Mouse (Mus musculus) inflammation-experienced regulatory T-cells, adult 6 months (primary cell): ENCODE measurements around the gene Ppp1r3c. TPM values are rescaled to one million over a fixed set of nuclear protein-coding genes. Genes with fewer than 3 reads are reported as not detected.
"Not testable (repeated sequence)": the region's sequence is repeated elsewhere in the genome, so short reads cannot be mapped to it uniquely, and the experiment has no call there.

Source experiments
- ATAC-seq: one replicate; pipeline ENCODE4 v1.8.0; 2017
- polyA plus RNA-seq, 3 experiments: library from polyadenylated mRNA; unstranded; fragments of 100-300 nt; shearing (Covaris generic); gene quantifications; one replicate each; pipeline ENCODE4 v1.2.1; 2017

Gene Ppp1r3c
- not detected for polyA plus RNA-seq

DNA sequence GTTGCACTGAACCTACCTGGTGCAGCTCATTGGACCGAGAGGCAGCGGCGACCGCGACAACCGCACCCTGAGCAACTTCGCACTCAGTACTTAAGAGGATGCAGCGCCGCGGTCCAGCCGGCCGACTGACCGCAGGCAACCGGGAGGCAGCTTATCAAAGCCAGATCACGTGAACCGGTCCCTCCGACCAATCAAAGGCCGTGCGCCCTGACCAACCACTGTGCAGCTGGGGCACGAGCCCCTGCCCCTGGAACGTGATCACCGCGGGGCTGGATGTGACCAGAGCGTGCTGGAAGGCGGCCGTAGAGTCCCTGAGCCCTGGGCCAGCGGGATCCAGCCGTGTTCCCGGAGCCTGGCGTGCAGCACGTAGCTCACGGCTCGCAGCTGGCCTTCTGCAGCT lies at the start of gene Ppp1r3c:
TSS of gene Ppp1r3c (minus strand) at position 117 of the 400 bp plus-strand sequence.
- no peak for ATAC-seq

DNA sequence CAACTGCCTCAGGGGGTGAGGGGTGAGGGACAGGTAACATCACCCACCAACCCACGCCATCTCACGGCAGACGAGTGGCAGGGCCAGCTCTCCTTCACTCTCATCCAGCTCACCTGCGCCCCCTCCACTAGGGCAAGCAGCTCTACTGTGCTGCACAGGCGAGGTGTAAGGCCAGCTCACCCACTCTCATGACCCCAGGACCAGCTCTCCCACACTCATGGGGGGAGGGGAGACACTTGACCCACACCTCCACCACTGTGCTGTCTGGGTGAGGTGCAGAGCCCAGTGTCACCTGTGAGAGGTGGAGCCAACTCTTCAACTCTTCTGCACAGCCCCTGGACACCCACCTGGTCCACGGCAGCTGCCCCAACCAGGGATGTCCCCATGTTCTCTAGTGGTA lies 46.7 kb upstream of the Ppp1r3c start:
- no peak for ATAC-seq

DNA sequence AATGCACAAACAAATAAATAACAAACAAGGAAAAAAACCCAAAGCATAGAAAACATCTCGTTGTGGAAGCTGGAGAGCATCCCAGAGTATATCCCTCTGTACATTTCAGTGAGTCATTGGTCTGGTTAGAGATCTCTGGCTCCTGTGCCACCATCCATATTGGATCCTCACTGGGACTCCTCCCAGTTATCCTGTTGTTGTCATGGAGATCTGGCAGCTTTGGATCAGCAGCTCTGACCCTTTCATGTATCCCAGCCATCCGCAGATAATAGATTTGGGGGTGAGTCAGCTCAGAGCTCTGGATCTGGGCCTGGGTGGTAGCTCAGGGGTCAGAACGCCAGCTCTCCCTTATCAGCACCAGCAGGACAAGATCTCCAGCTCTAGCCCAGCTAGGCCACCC lies 46.1 kb upstream of the Ppp1r3c start:
- no peak for ATAC-seq

DNA sequence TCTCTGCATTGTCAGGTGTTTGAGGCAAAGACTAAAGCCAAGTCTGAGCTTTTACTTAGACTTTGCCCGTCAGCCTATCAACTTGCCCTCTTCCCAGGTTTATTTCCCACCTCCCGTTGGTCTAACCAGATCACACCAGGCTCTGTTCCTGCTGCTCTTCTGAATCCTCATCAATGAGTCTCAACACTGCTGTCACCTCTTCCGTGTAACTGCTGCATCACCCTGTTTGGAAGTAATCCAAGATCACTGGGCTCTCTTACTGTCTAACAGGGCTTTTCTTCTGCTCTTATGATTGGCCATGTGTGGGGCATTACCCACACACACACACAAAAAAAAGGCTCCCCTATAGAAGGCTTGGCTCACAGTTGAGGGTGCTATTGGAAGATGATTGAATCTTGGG lies 45.5 kb upstream of the Ppp1r3c start:
- ATAC-seq, result no peak

DNA sequence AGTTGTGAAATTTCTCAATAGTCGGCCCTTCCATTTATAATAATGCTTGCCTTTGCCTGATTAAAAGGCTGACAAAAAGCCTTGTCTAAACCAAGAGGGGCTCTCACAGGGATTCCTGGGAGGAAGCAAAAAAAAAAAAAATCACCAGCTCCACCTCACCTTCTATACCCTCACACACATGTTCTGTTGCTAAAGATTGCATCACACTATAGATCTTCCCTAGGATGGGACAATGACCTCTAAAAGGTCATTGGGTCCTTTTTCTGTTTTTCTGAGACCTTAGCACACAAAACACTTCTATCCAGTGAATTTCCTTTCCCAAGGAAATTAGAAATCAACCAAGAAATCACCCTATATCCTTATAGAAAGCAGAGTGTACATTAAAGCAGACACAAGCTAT lies 43.9 kb upstream of the Ppp1r3c start:
- ATAC-seq, result no peak

DNA sequence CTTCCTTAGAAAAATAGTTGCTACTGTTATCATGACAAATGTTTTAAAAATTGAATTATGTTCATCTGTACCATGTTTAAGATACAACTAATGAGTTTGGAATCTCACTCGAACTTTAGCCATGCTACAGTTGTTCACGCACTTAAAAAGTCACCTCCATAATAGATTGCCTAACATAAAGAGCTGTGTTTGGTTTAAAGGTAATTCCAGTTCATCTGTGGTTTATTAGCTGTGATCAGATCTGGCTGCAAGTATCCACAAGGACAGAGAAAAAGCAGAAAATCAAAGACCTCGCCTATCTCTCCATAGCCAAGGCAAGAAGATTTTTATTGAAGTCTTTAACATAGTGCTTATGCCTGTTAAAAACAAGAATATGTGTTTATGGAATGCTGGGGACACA lies 43.3 kb upstream of the Ppp1r3c start:
- ATAC-seq, result no peak

DNA sequence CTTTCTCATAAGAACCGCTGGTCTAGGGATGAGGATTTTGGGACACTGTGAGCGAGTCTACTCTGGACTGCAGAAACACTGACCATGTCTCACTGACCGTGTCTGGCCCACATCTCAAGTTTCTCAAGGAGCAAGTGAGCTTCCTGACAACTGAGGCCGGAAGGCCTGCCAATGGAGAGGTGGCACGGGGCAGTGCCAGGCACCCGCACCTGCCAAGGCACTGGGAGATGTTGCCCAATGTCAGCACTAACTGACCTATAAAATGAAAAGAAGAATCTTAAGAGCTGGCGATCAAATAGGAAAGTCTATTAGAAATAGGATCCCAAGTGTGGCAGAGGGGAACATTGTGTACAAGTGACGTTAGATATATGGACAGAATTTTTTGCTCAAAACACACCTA lies 39.1 kb upstream of the Ppp1r3c start:
- no peak for ATAC-seq

DNA sequence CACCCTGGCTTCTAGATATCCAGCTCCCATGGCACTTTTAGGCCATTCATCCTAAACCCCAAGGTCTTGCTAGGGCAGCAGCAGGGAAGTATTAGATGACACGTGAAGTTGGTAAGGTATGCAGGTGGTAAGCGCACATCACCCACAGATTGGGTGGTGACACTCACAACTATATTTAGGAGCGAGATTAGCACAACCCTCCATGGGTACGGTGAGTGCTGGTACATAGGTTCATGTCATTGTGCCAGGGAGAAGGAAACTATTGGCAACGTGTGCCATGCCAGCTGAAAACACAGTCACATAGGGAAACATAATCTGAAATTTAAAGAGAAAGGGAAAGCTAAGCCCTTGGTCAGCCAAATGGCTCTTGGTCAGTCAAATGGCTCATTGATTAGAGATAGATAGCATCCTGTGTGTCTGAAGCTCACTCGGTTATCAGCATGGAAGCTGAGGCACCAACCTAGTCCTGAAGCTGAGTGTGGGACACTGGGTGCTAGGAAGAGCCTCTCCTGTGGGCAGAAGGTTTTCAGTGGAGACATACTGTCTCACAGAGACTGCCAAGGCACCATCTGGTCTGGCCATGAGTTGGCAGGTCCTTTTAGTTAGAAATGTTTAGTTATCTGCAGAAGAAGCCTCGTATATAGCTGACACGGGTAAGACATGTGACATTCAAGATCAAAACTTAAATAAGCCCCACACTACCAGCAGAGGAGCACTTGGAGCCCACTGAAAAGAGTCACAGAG lies 37.4 kb upstream of the Ppp1r3c start:
- no peak for ATAC-seq

DNA sequence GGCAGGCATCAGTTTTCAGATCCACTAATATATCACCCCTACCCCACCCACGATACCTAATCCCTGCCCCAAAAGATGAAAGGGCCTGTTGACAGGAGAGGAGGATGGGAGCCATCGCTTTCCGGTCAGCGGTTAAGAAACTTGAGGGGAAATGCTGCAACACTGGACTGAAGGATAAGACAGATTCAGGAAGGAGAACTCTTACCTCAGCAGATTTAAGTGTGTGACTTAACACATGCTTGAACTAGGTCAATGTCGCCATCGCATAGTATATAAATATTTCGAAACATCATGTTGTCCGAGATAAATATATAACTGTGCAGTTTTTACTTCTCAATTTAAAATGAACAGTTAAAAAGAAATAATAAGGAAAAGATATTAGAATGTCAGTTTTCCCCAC lies 31.6 kb upstream of the Ppp1r3c start:
- ATAC-seq, result no peak

DNA sequence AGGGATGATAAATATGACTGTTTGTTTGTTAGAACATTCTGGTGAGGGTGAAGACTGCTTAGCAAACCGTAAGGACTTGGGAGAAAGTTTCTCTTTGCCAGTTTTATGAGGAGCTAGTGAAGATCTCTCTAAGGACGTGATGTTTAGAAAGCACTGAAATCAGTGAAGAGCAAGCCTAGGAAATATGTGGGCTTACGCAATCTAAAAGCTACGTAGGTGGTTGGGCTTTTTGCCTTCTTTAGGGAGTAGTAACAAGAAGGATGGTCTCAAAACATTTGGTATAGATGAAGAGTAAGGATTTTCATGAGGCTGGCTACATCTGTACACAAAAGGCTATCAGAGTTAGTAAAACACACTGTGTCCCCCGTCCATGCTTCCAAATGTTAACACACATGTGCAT lies 28.0 kb upstream of the Ppp1r3c start:
- ATAC-seq, result no peak

DNA sequence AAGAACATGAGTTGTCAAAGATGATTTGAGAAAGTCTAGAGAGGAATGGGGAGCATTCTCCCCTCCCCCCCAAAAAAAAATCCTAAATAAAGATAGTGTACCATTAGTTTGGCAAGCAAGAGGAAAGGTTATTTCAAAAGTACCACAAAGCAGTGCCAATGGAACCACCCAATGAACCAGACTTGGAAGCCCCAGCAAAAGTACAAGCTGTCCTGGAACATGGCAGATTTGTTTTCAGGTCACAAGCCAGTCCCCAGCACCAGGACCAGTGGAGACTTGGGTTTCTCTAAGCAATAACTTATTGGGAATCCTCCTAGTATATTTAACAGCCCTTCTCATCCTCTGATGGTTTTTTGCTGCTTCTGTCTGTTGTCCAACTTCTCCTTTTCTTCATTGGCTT lies 12.5 kb upstream of the Ppp1r3c start:
- ATAC-seq, result no peak

DNA sequence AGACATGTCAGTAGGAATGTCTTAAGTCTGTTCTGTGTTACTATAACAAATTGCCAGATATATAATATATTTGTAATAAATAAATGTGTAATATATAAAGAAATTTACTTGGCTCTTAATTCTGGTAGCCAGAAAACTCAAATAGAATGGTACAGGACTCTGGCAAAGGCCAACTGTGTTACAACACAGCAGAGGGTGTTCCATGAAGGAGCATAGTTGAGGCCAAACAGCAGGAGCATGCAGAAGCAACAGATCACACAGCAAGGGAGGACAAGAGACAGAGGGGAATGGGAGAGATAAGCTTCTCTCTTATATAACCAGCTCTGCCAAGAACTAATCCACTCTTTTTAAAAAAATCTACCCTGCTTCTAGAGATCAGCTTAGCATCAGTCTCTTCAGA lies 5.9 kb upstream of the Ppp1r3c start:
- no peak for ATAC-seq

DNA sequence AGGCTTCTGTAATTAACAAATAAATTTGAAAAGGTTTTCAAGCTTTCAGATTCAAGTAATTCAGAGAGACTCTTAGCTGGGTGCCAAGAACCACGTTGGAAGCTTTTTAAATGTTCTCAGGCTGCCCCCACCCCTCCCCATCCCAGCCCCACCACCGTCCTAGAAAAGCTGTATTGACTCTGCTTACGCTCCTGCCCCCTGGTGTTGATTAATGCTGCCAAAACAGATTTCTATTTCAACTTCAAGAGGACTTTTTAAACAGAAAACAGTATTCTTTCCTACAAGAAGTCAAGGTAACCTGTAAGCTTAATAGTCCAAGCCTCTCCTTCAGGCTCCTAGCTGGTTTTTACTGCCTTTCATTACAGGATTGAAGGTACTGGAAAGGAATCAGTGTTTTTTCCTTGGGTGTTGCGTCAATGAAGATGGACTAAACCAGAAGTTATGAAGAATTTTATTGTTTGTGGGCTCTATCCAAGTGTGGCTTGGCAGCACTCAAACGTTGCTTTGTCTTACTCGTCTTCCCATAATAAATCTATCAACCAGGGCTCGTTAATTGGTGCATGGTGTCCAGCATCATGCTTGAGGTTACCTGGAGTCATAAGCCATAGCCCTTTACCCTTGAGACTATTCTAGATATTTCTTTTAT lies 3.2 kb upstream of the Ppp1r3c start:
- no peak for ATAC-seq

DNA sequence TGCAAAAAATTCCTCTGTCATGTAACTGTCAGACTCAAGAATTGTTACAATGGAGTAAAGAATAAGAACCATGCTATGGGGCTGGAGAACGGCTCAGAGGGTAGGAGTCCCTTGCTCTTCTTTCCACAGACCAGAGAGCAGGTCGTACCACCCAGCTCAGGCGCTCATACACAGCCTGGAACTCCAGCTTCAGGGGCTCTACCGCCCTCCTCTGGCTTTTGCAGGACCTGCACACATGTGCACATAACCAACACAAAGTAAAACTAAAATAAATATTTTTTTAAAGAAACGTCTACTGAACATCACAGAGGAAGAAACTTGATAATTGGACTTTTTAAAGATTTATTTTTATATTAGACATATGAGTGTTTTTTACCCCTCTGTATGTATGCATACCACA lies 1.6 kb upstream of the Ppp1r3c start:
- no peak for ATAC-seq

DNA sequence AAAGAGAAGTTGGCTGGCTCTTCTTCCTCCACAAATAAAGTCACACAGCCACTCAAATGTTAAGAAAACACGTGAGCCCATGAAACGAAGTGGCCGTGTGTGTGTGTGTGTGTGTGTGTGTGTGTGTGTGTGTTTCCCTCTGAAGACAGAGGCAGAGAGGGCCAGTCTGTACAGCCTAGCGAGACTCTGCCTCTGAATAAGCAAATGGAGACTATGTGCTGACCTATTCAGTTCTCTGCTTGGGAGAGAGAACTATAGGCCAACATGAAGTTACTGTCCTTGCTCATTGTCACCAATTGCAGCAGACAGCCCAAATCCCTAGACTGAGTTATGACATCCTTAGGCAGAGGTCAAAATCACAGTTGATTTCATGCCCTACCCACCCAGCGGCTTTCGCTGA lies 634 bp upstream of the Ppp1r3c start:
- ATAC-seq, result no peak

DNA sequence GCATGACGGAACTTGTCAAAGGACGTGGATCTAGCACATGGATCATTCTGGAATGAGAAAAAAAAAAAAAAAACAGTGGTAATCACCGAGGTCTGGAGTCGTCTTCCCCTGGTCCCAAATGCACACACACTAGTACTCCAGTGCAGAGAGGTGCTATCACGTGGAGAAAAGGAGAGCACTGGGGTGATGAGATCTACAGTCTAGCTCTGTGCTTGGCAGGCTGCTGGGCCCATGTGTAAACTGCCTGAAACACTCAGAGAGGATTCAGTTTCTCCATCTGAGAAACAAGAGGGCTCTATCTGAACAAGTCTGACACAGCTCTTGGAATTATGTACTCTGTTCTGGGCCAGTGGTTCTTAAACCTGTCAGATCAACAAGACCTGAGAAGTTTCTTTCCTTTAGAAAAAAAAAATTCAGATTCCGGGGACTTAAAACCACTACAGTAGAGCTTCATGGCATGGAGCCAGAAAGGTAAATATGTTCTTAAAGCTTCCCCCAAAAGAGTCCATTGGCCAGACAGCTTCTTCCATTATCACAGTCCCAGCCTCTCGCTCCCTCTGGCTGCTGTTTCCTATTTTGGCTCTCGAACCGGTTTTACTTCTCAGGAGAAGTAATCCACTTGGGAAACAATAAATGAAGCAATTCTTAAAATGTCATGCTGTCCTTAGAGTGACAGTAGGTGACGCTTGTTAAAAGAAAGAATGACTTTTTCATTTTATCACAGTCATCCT lies 2.0 kb downstream of the Ppp1r3c start:
- ATAC-seq, result no peak

DNA sequence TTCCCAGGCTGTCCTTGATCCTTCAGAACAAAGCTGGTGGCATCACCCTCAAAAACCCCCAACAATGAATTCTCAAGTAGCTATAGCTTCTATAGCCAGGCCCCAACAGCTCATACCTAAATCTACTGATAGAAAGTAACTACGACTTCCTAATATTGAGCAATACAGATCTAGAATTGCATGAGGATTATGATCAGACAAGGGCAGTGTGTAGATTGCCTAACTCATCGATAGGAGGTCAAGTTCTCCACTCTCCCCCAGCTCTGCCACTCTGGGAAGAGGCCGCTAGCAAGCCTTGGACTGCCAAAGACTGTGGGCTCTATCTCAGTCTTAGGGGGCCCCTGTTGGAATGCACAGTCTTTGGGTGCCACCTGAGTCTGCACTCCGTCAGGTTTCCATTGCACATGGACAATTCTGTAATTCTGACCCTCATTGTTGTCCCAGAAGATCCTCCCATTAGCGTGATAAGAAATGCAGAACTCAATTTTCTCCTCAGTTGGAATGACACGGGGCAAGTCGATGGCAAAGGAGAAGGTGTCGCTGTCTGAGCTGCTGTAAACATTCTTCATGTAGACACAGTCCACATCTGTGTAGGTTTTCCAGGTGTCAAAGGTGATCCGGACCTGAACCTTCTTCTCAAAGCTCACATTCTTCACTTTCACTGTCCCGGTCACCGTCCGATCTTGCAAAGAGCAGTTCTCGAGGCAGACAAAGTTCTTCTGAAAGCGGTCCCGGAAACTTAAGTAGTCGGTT lies 3.1 kb downstream of the Ppp1r3c start:
- ATAC-seq, result no peak

DNA sequence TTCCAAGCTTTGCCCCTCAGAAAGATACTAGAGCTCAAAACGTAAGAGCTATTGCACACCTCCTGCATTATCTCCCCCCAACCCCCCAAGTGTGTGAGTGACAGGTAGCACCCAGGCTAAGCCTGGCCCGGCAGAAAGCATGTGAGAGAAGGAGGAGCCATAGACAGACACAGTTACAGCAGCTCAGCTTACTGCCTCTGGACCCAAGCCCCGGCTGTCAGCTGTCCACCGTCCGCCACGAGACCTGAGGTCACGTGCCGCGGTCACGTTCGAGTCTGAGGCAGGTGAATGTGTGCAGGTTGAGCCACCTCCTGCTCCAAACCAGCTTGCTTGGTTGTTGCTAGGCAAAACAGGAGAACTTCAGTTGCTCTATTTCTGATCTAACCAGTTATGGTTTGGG lies 5.1 kb downstream of the Ppp1r3c start:
- no peak for ATAC-seq

DNA sequence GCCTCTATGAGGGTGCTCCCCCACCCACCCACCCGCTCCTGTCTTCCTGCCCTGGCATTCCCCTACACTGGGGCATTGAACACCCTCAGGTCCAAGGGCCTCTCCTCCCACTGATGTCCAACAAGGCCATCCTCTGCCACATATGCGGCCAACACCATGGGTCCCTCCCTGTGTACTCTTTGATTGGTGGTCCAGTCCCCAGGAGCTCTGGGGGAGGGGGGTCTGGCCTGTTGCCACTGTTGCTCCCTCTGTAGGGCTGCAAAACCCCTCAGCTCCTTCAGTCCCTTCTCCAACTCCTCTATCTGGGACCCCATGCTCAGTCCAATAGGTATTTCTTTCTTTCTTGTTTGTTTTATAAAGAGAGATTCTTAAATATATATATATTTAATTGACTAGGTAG lies 6.0 kb downstream of the Ppp1r3c start:
- ATAC-seq, result not testable (repeated sequence)

DNA sequence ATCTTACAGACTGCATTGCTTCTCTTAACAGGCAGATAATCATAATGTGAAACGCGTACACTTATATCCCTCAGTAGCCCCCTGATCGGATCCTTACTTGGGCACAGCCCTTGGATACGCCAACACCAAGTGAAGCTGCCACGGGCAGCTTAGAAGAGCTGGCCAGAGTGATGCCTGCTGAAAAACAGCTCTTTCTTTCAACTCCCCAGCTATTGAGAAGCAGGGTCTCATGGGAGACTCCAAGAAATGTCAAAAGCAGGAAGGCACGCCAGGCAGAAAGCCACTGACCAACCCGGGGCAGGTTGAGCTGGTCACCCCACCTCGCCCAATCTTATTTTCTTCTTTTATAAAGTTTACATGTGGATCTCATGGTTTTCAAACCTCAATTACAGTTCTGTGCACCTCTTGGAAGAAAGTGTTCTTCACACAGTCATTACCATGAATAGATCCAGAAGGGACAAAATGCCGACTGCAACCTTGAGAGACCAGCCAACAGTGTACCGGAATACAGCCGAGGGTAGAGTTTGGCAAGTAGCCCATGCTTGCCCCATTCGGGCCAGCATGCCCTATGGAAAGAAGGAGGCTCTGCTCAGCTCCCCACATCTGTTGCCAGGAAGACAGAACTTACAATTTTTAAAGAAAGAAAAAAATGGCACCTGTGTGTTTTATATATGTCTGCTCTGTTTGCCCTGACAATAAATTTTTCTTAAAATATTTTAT lies 7.6 kb downstream of the Ppp1r3c start:
- no peak for ATAC-seq

DNA sequence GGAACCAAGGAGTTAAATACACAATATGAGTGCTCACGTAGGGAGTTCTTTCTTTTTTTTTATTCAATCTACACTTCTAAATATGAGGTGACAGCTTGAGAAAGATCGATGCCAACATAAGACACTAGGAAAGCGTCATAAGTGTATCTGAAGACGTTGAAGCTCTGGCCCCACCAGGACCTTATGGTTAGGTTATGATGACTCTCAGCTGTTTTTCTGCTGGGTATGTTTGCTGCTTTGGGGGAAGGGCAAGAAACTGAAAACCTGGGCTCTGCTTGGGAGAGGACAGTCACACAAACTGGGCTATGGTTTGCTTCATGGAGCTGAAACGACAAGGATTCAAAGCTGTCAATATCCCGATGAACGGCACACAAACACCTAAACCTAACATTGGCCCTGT lies 11.5 kb downstream of the Ppp1r3c start:
- no peak for ATAC-seq

DNA sequence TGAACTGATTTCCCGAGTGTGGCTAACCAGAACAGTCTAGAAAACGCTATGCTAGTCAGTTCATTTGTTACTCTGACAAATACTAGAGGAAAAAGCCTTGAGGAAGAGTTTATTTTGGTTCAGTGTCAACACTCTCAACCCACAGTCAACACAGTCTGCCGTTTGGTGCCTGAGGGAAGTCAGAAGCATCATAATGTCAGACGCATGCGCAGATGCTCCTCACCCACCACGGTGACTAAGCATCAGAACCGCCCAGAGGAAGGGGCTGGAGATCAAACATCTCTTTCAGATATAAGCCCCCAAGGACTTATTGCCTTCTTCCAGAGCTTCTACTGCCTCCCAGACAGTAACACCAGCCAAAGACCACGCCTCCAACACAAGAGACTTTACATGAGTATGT lies 15.3 kb downstream of the Ppp1r3c start:
- ATAC-seq, result no peak

DNA sequence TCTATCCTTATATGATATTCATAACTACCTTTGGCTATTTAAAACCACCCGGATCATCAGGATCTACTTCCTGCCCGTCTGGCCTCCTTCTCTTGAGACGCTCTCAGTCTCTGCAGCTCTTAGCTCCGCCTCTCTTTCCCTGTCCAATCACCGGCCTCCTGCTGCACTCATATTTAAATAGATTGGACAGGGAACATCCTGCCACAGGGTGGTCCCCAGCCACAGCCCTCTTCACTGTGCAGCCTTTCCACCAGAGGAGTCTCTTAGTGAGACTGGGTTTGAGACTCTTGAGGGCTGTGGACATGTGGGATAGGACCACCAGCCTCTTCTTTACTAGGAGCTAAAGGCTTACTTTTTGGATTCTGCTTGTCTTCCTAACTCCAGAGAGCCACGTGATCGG lies 20.2 kb downstream of the Ppp1r3c start:
- no peak for ATAC-seq
